Comparison of ENCODE assay signal across 8 mouse cellular contexts in the genomic region with DNA sequence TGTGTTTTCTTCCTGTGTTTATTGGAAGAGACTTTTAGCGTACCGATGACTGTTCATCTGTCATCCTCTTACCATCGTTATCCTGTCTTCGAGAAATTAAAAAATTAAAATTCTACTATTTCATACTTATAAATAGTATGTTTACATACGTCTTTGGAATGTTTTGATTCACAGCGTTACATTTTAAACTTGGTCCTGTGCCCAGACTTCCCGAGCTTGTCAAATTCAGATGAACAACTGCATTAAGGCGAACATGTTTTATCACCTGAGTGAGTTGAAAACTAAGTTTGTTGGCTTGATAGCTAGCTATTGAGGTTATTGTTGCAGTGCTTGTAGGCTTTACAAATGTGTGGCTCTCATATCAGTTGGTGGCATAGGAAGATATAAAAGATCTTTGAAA. TPM values are rescaled to one million over a fixed set of nuclear protein-coding genes. Genes with fewer than 3 reads are reported as not detected.
DNase-seq lines count a peak whose midpoint lies in the region; ATAC-seq and TF ChIP-seq lines count a peak whose summit lies in the region.

No protein-coding gene starts in this region.

- no peak for TF ChIP-seq EP300 in heart, adult 2 months (IDR thresholded peaks at IDR 0.05; ENCODE audit: insufficient read depth, low read depth, low read length)
- no peak for TF ChIP-seq EP300 in CH12.LX (IDR thresholded peaks at IDR 0.05; ENCODE audit: low read length)
- no peak for TF ChIP-seq EP300 in liver, embryonic 14.5 days (IDR thresholded peaks at IDR 0.05; ENCODE audit: low read depth)

- peak overlapping the region; percentile 88 for H3K4me2 ChIP-seq in CH12.LX (ENCODE audit: insufficient read depth, low read depth, poor library complexity, severe bottlenecking)
- H3K4me2 ChIP-seq in forebrain, embryonic 12.5 days: peak overlapping the region; percentile 64
- H3K4me2 ChIP-seq in liver, embryonic 14.5 days (ENCODE audit: low read depth): peak overlapping the region; percentile 71

- H3K4me1 ChIP-seq in heart, adult 2 months (ENCODE audit: control insufficient read depth, insufficient read depth, low read length): peaks cover 1% of the 10 kb centered on the region
- peaks cover 2 to 16% of the 10 kb centered on the region in 2 experiments; a peak in 2 of 4 replicates for H3K4me1 ChIP-seq in CH12.LX (ENCODE audit: control insufficient read depth in 1 of 2, insufficient read depth in 2 of 2)
- peaks cover 4% of the 10 kb centered on the region; the same call in 1 of the 2 replicates for H3K4me1 ChIP-seq in forebrain, embryonic 12.5 days
- peaks cover 4 to 5% of the 10 kb centered on the region in 2 experiments; a peak in 2 of 4 replicates for H3K4me1 ChIP-seq in liver, embryonic 14.5 days (replicated peaks; ENCODE audit: control insufficient read depth in 2 of 2, insufficient read depth in 2 of 2, low read length in 1 of 2)

- peak overlapping the region; percentile 88; the same call in 1 of the 2 replicates for H3K27ac ChIP-seq in heart, adult 2 months
- H3K27ac ChIP-seq in CH12.LX (ENCODE audit: insufficient read depth, low read depth): no peak overlapping the region
- H3K27ac ChIP-seq in forebrain, embryonic 12.5 days: no peak overlapping the region
- peak overlapping the region; percentile 31; the same call in 1 of the 2 replicates for H3K27ac ChIP-seq in liver, embryonic 14.5 days

- 18% methylated on average over 8 of the region's 8 CpGs for WGBS in heart, adult 2 months
- WGBS in forebrain, embryonic 12.5 days: 53% methylated on average over 8 of the region's 8 CpGs
- 32% methylated on average over 8 of the region's 8 CpGs for WGBS in liver, embryonic 14.5 days (ENCODE audit: insufficient replicate concordance)

- no peak for ATAC-seq in forebrain, embryonic 12.5 days (ENCODE audit: low FRiP score)
- no peak for ATAC-seq in liver, embryonic 14.5 days (ENCODE audit: insufficient read depth)
- no peak for ATAC-seq in erythroid progenitor cell, adult 5-6 weeks (replicated peaks; ENCODE audit: low FRiP score, poor library complexity, severe bottlenecking)

- in situ Hi-C loops in CH12.LX (cut with MboI; ENCODE audit: low pct_ligation_motif_present, low pct_unique_long_range_greater_than_20kb, low sequenced_read_pairs): no loop called here

- intact Hi-C loops in heart, adult 2 months (cut with DNase I): loop anchor here (5.0 kb wide), 2 partner anchors 97 to 233 kb away; partner anchors contain the start of genes Ccnt2, R3hdm1 and Zranb3

- H3K27me3 ChIP-seq in heart, adult 2 months (ENCODE audit: control insufficient read depth, insufficient read depth, low read length): no peaks in the 10 kb centered on the region
- no peaks in the 10 kb centered on the region for H3K27me3 ChIP-seq in CH12.LX (replicated peaks)
- H3K27me3 ChIP-seq in forebrain, embryonic 12.5 days: no peaks in the 10 kb centered on the region
- no peaks in the 10 kb centered on the region for H3K27me3 ChIP-seq in liver, embryonic 14.5 days (ENCODE audit: control insufficient read depth, insufficient read depth, low read length)

- TF ChIP-seq RAD21 in CH12.LX (IDR thresholded peaks at IDR 0.05; ENCODE audit: low read depth, low read length): no peak

- peak overlapping the region; percentile 81 for H3K4me3 ChIP-seq in heart, adult 2 months
- peak overlapping the region; percentile 78 to 88 (median 79) for H3K4me3 ChIP-seq in CH12.LX (replicated peaks in 1 of 3; ENCODE audit: low read depth in 2 of 3, low read length in 2 of 3, poor library complexity in 1 of 3)
- H3K4me3 ChIP-seq in forebrain, embryonic 12.5 days (replicated peaks): peak overlapping the region; percentile 73
- peak overlapping the region; percentile 78 to 83 for H3K4me3 ChIP-seq in liver, embryonic 14.5 days (ENCODE audit: insufficient read depth in 1 of 2, low read depth in 2 of 2, low read length in 2 of 2)

- dilution Hi-C loops in CH12.LX (cut with MboI; ENCODE audit: extremely low pct_ligation_motif_present, extremely low pct_unique_long_range_greater_than_20kb, low sequenced_read_pairs): no loop called here

- H3K79me2 ChIP-seq in heart, adult 2 months (replicated peaks; ENCODE audit: control insufficient read depth, insufficient read depth, low read length): peaks cover 3% of the 10 kb centered on the region; the same call in 1 of the 2 replicates
- peaks cover 9% of the 10 kb centered on the region for H3K79me2 ChIP-seq in CH12.LX (replicated peaks; ENCODE audit: control insufficient read depth, extremely low read depth, insufficient read depth, poor library complexity, severe bottlenecking)

- TF ChIP-seq POLR2A in heart, adult 2 months (IDR thresholded peaks at IDR 0.05; ENCODE audit: insufficient read depth, low read depth, low read length): no peak
- TF ChIP-seq POLR2A in CH12.LX (IDR thresholded peaks at IDR 0.05; ENCODE audit: low read depth, low read length): no peak

- H3K9me3 ChIP-seq in CH12.LX (replicated peaks; ENCODE audit: low read length): no peaks in the 10 kb centered on the region
- no peaks in the 10 kb centered on the region for H3K9me3 ChIP-seq in forebrain, embryonic 12.5 days
- no peaks in the 10 kb centered on the region for H3K9me3 ChIP-seq in liver, embryonic 14.5 days (ENCODE audit: control insufficient read depth, low read length)

- H3K36me3 ChIP-seq in heart, adult 2 months (ENCODE audit: control insufficient read depth, insufficient read depth, low read length): peaks cover 4% of the 10 kb centered on the region
- H3K36me3 ChIP-seq in CH12.LX (replicated peaks in 1 of 2; ENCODE audit: control insufficient read depth in 1 of 2, insufficient read depth in 1 of 2, low read length in 1 of 2): peaks cover 9 to 30% of the 10 kb centered on the region in 2 experiments
- H3K36me3 ChIP-seq in forebrain, embryonic 12.5 days (replicated peaks): peaks cover 14% of the 10 kb centered on the region
- peaks cover 4% of the 10 kb centered on the region for H3K36me3 ChIP-seq in liver, embryonic 14.5 days (replicated peaks; ENCODE audit: control insufficient read depth, insufficient read depth, low read depth)

- peak overlapping the region; percentile 74 for H3K9ac ChIP-seq in heart, adult 2 months (ENCODE audit: low read depth, low read length)
- H3K9ac ChIP-seq in CH12.LX (ENCODE audit: insufficient read depth, low read depth): peak overlapping the region; percentile 51
- peak overlapping the region; percentile 72 for H3K9ac ChIP-seq in forebrain, embryonic 12.5 days
- H3K9ac ChIP-seq in liver, embryonic 14.5 days (replicated peaks): peak overlapping the region; percentile 70

- no peak for DNase-seq in heart, adult 2 months
- DNase-seq in heart, adult 18-20 months: no peak
- DNase-seq in CH12.LX (ENCODE audit: extremely low read depth): no peak
- DNase-seq in liver, embryonic 14.5 days (ENCODE audit: low read depth in 3 of 3, low spot score in 3 of 3): no peak
- no peak for DNase-seq in right cerebral cortex, postnatal 4 days
- DNase-seq in layer of hippocampus, adult 8-10 months (ENCODE audit: low spot score in 2 of 2): no peak

- TF ChIP-seq CTCF in heart, adult 2 months (IDR thresholded peaks at IDR 0.05): no peak
- no peak for TF ChIP-seq CTCF in CH12.LX (conservative IDR thresholded peaks at IDR 0.05 in 1 of 2, IDR thresholded peaks at IDR 0.05 in 1 of 2; ENCODE audit: low read depth in 2 of 2, low read length in 2 of 2)
- TF ChIP-seq CTCF in liver, embryonic 14.5 days (IDR thresholded peaks at IDR 0.05; ENCODE audit: low read depth): no peak

TF ChIP-seq in CH12.LX, 34 proteins besides CTCF, POLR2A, EP300 and RAD21 (continues in another document):
- TF ChIP-seq MAZ (IDR thresholded peaks at IDR 0.05; ENCODE audit: low read depth, low read length) (no peak), USF2 (conservative IDR thresholded peaks at IDR 0.05; ENCODE audit: low read depth, low read length) (no peak), MYC (IDR thresholded peaks at IDR 0.05; ENCODE audit: low read depth, low read length) (no peak), USF1 (IDR thresholded peaks at IDR 0.05; ENCODE audit: low read depth, low read length) (no peak), ELF1 (IDR thresholded peaks at IDR 0.05; ENCODE audit: low read depth, low read length) (no peak), ZC3H11A (IDR thresholded peaks at IDR 0.05; ENCODE audit: low read depth, low read length) (no peak), ZNF384 (IDR thresholded peaks at IDR 0.05; ENCODE audit: low read depth, low read length) (no peak), MAFK (IDR thresholded peaks at IDR 0.05; ENCODE audit: insufficient replicate concordance, low read length) (no peak), PAX5 (IDR thresholded peaks at IDR 0.05; ENCODE audit: low read length) (no peak), MAX (IDR thresholded peaks at IDR 0.05; ENCODE audit: low read length) (no peak)

RNA-seq across cellular contexts. Expression of gene Rab3gap1, which starts 0.7 kb away (rescaled TPM):
- total RNA-seq in heart, adult 2 months (2021): 10 to 100 TPM; 34.1 to 36.2 TPM
- 11.4 and 19.4 TPM in 2 replicates for polyA plus RNA-seq in heart, adult 2 months (2012; rRNA removed)
- total RNA-seq in heart, adult 18-20 months (2021): 10 to 100 TPM; 37.0 to 40.4 TPM
- 35.1 and 37.5 TPM in 2 replicates for total RNA-seq in CH12.LX (2012; rRNA removed)
- 21.8 and 22.6 TPM in 2 replicates for total RNA-seq in CH12.LX (2014; rRNA removed)
- 21.7 and 21.9 TPM in 2 replicates for polyA plus RNA-seq in CH12.LX (2012; ENCODE audit: insufficient read length, low read depth)
- polyA plus RNA-seq in forebrain, embryonic 12.5 days (2016; fragmentation: Nextera tagmentation; extraction: Ambion mirVana): 19.1 and 19.7 TPM in 2 replicates
- polyA plus RNA-seq in liver, embryonic 14.5 days (2012; rRNA removed): 3.7 and 5.1 TPM in 2 replicates
- polyA plus RNA-seq in liver, embryonic 14.5 days (2014; fragmentation: Nextera tagmentation; extraction: Ambion mirVana): 8.2 TPM in 2 replicates
- total RNA-seq in erythroid progenitor cell, adult 5-6 weeks (2015; ENCODE audit: low replicate concordance): 7.9 and 20.5 TPM in 2 replicates
- total RNA-seq in erythroid progenitor cell, adult 5-6 weeks (2017; ENCODE audit: low replicate concordance): 17.3 and 19.6 TPM in 2 replicates
- total RNA-seq in layer of hippocampus, adult 8-10 months (2022): 10 to 100 TPM; 70.8 to 84.4 (median 78.8) TPM

RNA-seq across cellular contexts. Expression of gene Map3k19, which starts 14.4 kb away (rescaled TPM):
- total RNA-seq in heart, adult 2 months (2021): under 1 TPM in 1 of 2 experiments, not detected in 1; 0.10 TPM
- polyA plus RNA-seq in heart, adult 2 months (2012; rRNA removed): 0.09 and 0.41 TPM in 2 replicates
- under 1 TPM in 1 of 2 experiments, not detected in 1; 0.28 TPM for total RNA-seq in heart, adult 18-20 months (2021)
- 0.04 TPM in 2 replicates for total RNA-seq in CH12.LX (2012; rRNA removed)
- 0.05 TPM in 1 of 2 replicates, not detected in the other for total RNA-seq in CH12.LX (2014; rRNA removed)
- not detected in 2 replicates for polyA plus RNA-seq in CH12.LX (2012; ENCODE audit: insufficient read length, low read depth)
- 0.17 and 0.27 TPM in 2 replicates for polyA plus RNA-seq in forebrain, embryonic 12.5 days (2016; fragmentation: Nextera tagmentation; extraction: Ambion mirVana)
- polyA plus RNA-seq in liver, embryonic 14.5 days (2012; rRNA removed): 0.02 TPM in 1 of 2 replicates, not detected in the other
- not detected in 2 replicates for polyA plus RNA-seq in liver, embryonic 14.5 days (2014; fragmentation: Nextera tagmentation; extraction: Ambion mirVana)
- total RNA-seq in erythroid progenitor cell, adult 5-6 weeks (2015; ENCODE audit: low replicate concordance): not detected in 2 replicates
- 0.30 and 0.39 TPM in 2 replicates for total RNA-seq in erythroid progenitor cell, adult 5-6 weeks (2017; ENCODE audit: low replicate concordance)
- 10 to 100 TPM in 1 of 4 experiments, 1 to 10 TPM in 3; 5.5 to 10.1 (median 8.4) TPM for total RNA-seq in layer of hippocampus, adult 8-10 months (2022)

Comparison
In these comparisons a context has a peak if more than half of its experiments do, and no peak if none do; other contexts are left out.
1. H3K27ac ChIP-seq: peak in heart, adult 2 months (single experiment) and liver, embryonic 14.5 days (single experiment); none in CH12.LX (single experiment) and forebrain, embryonic 12.5 days (single experiment).
2. RNA of gene Map3k19, which starts 14.4 kb away (total RNA-seq): 5.5 to 10.1 TPM in layer of hippocampus, adult 8-10 months; 0.30 to 0.39 TPM in erythroid progenitor cell, adult 5-6 weeks, 0.28 TPM in heart, adult 18-20 months, 0.10 TPM in heart, adult 2 months and 0.04 to 0.05 TPM in CH12.LX; every median in the first group is over 4 times any median in the second.
3. Peak in every context shown above with its lines, with median percentiles within 50 percentile points of each other: H3K4me3 ChIP-seq, H3K9ac ChIP-seq and H3K4me2 ChIP-seq.